Mouse (Mus musculus) olfactory bulb, adult 2 months (tissue): ENCODE data around the gene Cadm1. TPM values are rescaled to one million over a fixed set of nuclear protein-coding genes. Genes with fewer than 3 reads are reported as not detected.

Source experiments
- H3K27ac ChIP-seq: fragments of 200-500 bp; 2 replicates; pipeline ENCODE4 v1.5.1; 2012; ENCODE audit warnings: low read depth, low read length; ENCODE audit not compliant: insufficient read depth
- H3K4me1 ChIP-seq: fragments of 200-500 bp; 2 replicates; pipeline ENCODE4 v1.6.1; 2012; ENCODE audit warnings: low read length; ENCODE audit not compliant: control insufficient read depth, insufficient read depth
- H3K4me3 ChIP-seq: fragments of 200-500 bp; 2 replicates; pipeline ENCODE4 v1.5.1; 2012; ENCODE audit warnings: mild to moderate bottlenecking, low read depth, low read length, moderate library complexity; ENCODE audit not compliant: insufficient read depth
- CTCF ChIP-seq: fragments of 200-500 bp; IDR thresholded peaks from 2 replicates; pipeline ENCODE4 v1.5.1; 2012; ENCODE audit warnings: low read depth, mild to moderate bottlenecking, low read length, moderate library complexity; ENCODE audit not compliant: insufficient read depth
- POLR2A ChIP-seq: fragments of 200-500 bp; IDR thresholded peaks from 2 replicates; pipeline ENCODE4 v1.6.1; 2012; ENCODE audit warnings: mild to moderate bottlenecking, low read depth, low read length, moderate library complexity; ENCODE audit not compliant: insufficient read depth
- WGBS: fragments of 180-500 bp; shearing (Covaris S2); methylation state at CpG from one replicate; pipeline ENCODE4 v1.1.7; 2018; 5-methylcytosine and 5-hydroxymethylcytosine counted together
- polyA plus RNA-seq: library from polyadenylated mRNA; stranded (reverse); fragments of >200 nt; gene quantifications from 2 replicates; pipeline ENCODE4 v1.2.4, GENCODE M21; 2012; ENCODE audit warnings: low replicate concordance; ENCODE audit not compliant: missing spikeins, insufficient read depth, insufficient read length

The Cadm1 gene
- polyA plus RNA-seq, 1 experiment: not detected

GRCm38 (mm10) chr9:47703026-47703876 lies 173.3 kb downstream of the Cadm1 start:
- 91% methylated on average over 19 of the region's 19 CpGs for WGBS
- Histone ChIP-seq H3K4me3 (no peak overlapping the region), H3K4me1 (peaks cover 10% of the 10 kb centered on the region), H3K27ac (no peak overlapping the region)
- no peak for TF ChIP-seq POLR2A
- TF ChIP-seq CTCF: no peak

- Histone ChIP-seq H3K4me1 (peaks cover 9% of the 10 kb centered on the region), H3K4me3 (no peak overlapping the region), H3K27ac (no peak overlapping the region)
- WGBS: 77% methylated on average over 9 of the region's 9 CpGs
- TF ChIP-seq CTCF: no peak
- TF ChIP-seq POLR2A: no peak
Measured at GRCm38 (mm10) chr9:47706341-47706740, 176.4 kb downstream of the Cadm1 start.

- WGBS: 75% methylated on average over 6 of the region's 6 CpGs
- TF ChIP-seq CTCF (no peak), POLR2A (no peak)
- H3K4me1 ChIP-seq: peaks cover 9% of the 10 kb centered on the region
- no peak overlapping the region for H3K27ac ChIP-seq
- no peak overlapping the region for H3K4me3 ChIP-seq
Measured at GRCm38 (mm10) chr9:47707326-47707725, 177.4 kb downstream of the Cadm1 start.

- TF ChIP-seq CTCF (peak; percentile 82), POLR2A (no peak)
- WGBS: 29% methylated on average over 10 of the region's 10 CpGs
- Histone ChIP-seq H3K4me3 (no peak overlapping the region), H3K4me1 (peaks cover 6% of the 10 kb centered on the region), H3K27ac (no peak overlapping the region)
Measured at GRCm38 (mm10) chr9:47708299-47708698, 178.3 kb downstream of the Cadm1 start.

GRCm38 (mm10) chr9:47710946-47711345 lies 181.0 kb downstream of the Cadm1 start:
- Histone ChIP-seq H3K4me3 (no peak overlapping the region), H3K27ac (no peak overlapping the region), H3K4me1 (peaks cover 4% of the 10 kb centered on the region; the same call in 1 of the 2 replicates)
- TF ChIP-seq POLR2A (no peak), CTCF (no peak)
- 72% methylated on average over 8 of the region's 8 CpGs for WGBS

- H3K4me3 ChIP-seq: no peak overlapping the region
- WGBS: 80% methylated on average over 2 of the region's 2 CpGs
- no peak overlapping the region for H3K27ac ChIP-seq
- peaks cover 4% of the 10 kb centered on the region for H3K4me1 ChIP-seq
- TF ChIP-seq CTCF: no peak
- TF ChIP-seq POLR2A: no peak
Measured at GRCm38 (mm10) chr9:47714541-47714940, 184.6 kb downstream of the Cadm1 start.

- Histone ChIP-seq H3K4me3 (no peak overlapping the region), H3K27ac (no peak overlapping the region), H3K4me1 (peaks cover 4% of the 10 kb centered on the region)
- WGBS: 96% methylated on average over 3 of the region's 3 CpGs
- TF ChIP-seq POLR2A (no peak), CTCF (no peak)
Measured at GRCm38 (mm10) chr9:47715415-47715814, 185.4 kb downstream of the Cadm1 start.

- WGBS: 74% methylated on average over 16 of the region's 16 CpGs
- no peak overlapping the region for H3K4me3 ChIP-seq
- H3K27ac ChIP-seq: no peak overlapping the region
- peaks cover 4% of the 10 kb centered on the region for H3K4me1 ChIP-seq
- no peak for TF ChIP-seq CTCF
- no peak for TF ChIP-seq POLR2A
Measured at GRCm38 (mm10) chr9:47716883-47717282, 186.9 kb downstream of the Cadm1 start.

- H3K27ac ChIP-seq: no peak overlapping the region
- WGBS: 77% methylated on average over 3 of the region's 3 CpGs
- H3K4me3 ChIP-seq: no peak overlapping the region
- peaks cover 13% of the 10 kb centered on the region for H3K4me1 ChIP-seq
- TF ChIP-seq POLR2A (no peak), CTCF (no peak)
Measured at GRCm38 (mm10) chr9:47727611-47728010, 197.6 kb downstream of the Cadm1 start.
